Mouse (Mus musculus): ENCODE measurements around the gene Chst5. TPM values are rescaled to one million over a fixed set of nuclear protein-coding genes. Genes with fewer than 3 reads are reported as not detected.
"Not testable (repeated sequence)": the region's sequence is repeated elsewhere in the genome, so short reads cannot be mapped to it uniquely, and the experiment has no call there.

The Chst5 gene
- polyA plus RNA-seq, 1 experiment from 2014 or later, result 4.0 TPM

DNA sequence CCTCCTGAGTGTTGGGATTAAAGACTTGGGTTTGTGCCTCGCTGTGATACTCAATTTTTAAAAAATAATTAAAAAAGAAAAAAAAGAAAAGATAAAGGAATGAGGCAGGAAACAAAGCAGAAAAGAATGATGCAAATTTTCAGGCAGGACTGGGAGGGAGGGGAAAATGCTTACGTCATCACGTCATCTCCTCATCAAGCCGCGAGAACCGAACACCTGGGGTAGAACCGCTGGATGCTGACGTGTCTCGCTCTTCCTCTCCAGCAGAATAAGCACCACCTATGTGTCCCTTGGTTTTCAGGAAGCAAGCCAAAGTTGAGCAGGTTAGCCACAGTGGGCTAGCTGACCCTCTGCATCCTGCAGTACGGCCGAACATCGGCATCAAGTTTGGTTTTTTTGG is 54.3 kb downstream of the Chst5 start:
- H3K9me3 ChIP-seq, result no peaks in the 10 kb centered on the region
- no peaks in the 10 kb centered on the region for H3K36me3 ChIP-seq (replicated peaks)
- H3K4me2 ChIP-seq, result no peak overlapping the region
- H3K27ac ChIP-seq, result no peak overlapping the region
- H3K27me3 ChIP-seq (replicated peaks), result no peaks in the 10 kb centered on the region
- no peak overlapping the region for H3K9ac ChIP-seq
- 89% methylated on average over 12 of the region's 12 CpGs for WGBS
- no peak overlapping the region for H3K4me3 ChIP-seq
- ATAC-seq (replicated peaks), result no peak
- peaks cover 18% of the 10 kb centered on the region for H3K4me1 ChIP-seq

GRCm38 (mm10) chr8:111853861-111854501 is 56.3 kb downstream of the Chst5 start, which contains the start of gene Cfdp1:
TSS of gene Cfdp1 (minus strand) at chr8:111854291.
- Histone ChIP-seq H3K4me3 (peak within 1 kb of the TSS; percentile 100), H3K36me3 (replicated peaks) (no peaks in the 10 kb centered on the region), H3K27ac (peak within 1 kb of the TSS; percentile 78), H3K4me2 (peak within 1 kb of the TSS; percentile 86), H3K9ac (peak within 1 kb of the TSS; percentile 87), H3K27me3 (replicated peaks) (no peaks in the 10 kb centered on the region), H3K9me3 (no peaks in the 10 kb centered on the region), H3K4me1 (peaks cover 19% of the 10 kb centered on the region)
- ATAC-seq (replicated peaks), result peak; percentile 100
- WGBS, result under 1% methylated on average over 53 of the region's 53 CpGs

DNA sequence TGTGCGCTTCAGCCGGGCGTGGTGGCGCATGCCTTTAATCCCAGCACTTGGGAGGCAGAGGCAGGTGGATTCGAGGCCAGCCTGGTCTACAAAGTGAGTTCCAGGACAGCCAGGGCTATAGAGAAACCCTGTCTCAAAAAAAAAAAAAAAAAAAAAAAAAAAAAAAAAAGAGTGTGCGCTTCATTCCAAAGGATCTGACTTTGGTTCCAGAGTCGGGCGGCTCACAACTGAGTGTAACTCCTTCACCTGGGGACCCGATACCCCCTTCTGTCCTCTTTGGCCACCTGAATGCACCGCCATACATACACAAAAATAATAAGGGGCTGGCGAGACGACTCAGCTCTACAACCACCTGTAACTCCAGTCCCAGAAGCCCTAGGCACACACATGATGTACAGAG is 57.0 kb downstream of the Chst5 start:
- ATAC-seq (replicated peaks), result not testable (repeated sequence)

DNA sequence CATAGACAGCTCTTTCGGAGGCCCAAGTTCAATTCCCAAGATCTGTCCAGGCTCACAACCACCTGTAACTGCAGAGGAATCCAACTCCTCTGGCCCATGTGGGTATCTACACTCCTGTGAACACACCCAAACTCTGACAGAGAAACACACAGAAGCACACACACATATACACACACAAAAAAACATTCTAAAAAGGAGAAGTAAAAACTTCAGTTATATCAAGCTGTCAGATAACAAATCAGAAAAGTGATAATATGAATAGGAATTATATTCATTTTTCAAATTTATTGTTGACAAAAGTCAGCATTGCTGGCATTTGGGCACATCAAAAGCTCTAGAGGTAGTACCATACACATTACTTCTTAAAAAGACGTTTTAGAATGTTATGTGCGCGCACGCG is 63.5 kb downstream of the Chst5 start:
- 0 out of 2 replicates have a peak, but pooled peaks cover 6% of the 10 kb centered on the region for H3K4me1 ChIP-seq
- no peak overlapping the region for H3K4me2 ChIP-seq
- no peak overlapping the region for H3K27ac ChIP-seq
- no peaks in the 10 kb centered on the region for H3K27me3 ChIP-seq (replicated peaks)
- H3K4me3 ChIP-seq, result no peak overlapping the region
- WGBS, result 95% methylated on average over 6 of the region's 6 CpGs
- H3K9me3 ChIP-seq, result no peaks in the 10 kb centered on the region
- ATAC-seq (replicated peaks), result no peak
- peaks cover 5% of the 10 kb centered on the region; the same call in 1 of the 2 replicates for H3K36me3 ChIP-seq (replicated peaks)
- H3K9ac ChIP-seq, result no peak overlapping the region

More for the DNA sequence above, 57.0 kb downstream of the Chst5 start:
- not testable (repeated sequence) for H3K27ac ChIP-seq; H3K27me3 ChIP-seq (replicated peaks); H3K36me3 ChIP-seq (replicated peaks); H3K9me3 ChIP-seq
- Histone ChIP-seq H3K4me3 (peak overlapping the region; percentile 100), H3K4me1 (peaks cover 19% of the 10 kb centered on the region), H3K9ac (peak overlapping the region; percentile 87; the same call in 1 of the 2 replicates), H3K4me2 (peak overlapping the region; percentile 86)
- WGBS, result 63% methylated on average over 12 of the region's 12 CpGs

Other genes starting within 250 kb of the Chst5 start
- 2.5 TPM in 1 of 2 replicates, not detected in the other for gene Ctrb1, start 219.4 kb downstream of the Chst5 start, polyA plus RNA-seq (2015; fragmentation: Nextera tagmentation; extraction: Ambion mirVana)
- gene Bcar1, start 166.6 kb downstream of the Chst5 start, polyA plus RNA-seq (2015; fragmentation: Nextera tagmentation; extraction: Ambion mirVana), result 51.9 and 55.8 TPM in 2 replicates
- 210 and 216 TPM in 2 replicates for gene Cfdp1, start 56.2 kb downstream of the Chst5 start, polyA plus RNA-seq (2015; fragmentation: Nextera tagmentation; extraction: Ambion mirVana)
- 3.7 and 3.8 TPM in 2 replicates for gene Tmem170, start 33.7 kb downstream of the Chst5 start, polyA plus RNA-seq (2015; fragmentation: Nextera tagmentation; extraction: Ambion mirVana)
- 20.4 and 20.5 TPM in 2 replicates for gene Tmem231, start 23.4 kb upstream of the Chst5 start, polyA plus RNA-seq (2015; fragmentation: Nextera tagmentation; extraction: Ambion mirVana)
- 430 and 438 TPM in 2 replicates for gene Gabarapl2, start 30.3 kb upstream of the Chst5 start, polyA plus RNA-seq (2015; fragmentation: Nextera tagmentation; extraction: Ambion mirVana)
- gene Adat1, start 81.9 kb upstream of the Chst5 start, polyA plus RNA-seq (2015; fragmentation: Nextera tagmentation; extraction: Ambion mirVana), result 8.7 and 8.9 TPM in 2 replicates
- 157 TPM in 2 replicates for gene Kars, start 100.9 kb upstream of the Chst5 start, polyA plus RNA-seq (2015; fragmentation: Nextera tagmentation; extraction: Ambion mirVana)
- gene Terf2ip, start 101.0 kb upstream of the Chst5 start, polyA plus RNA-seq (2015; fragmentation: Nextera tagmentation; extraction: Ambion mirVana), result 70.0 and 72.1 TPM in 2 replicates
- gene Gm6793, start 104.6 kb upstream of the Chst5 start, polyA plus RNA-seq (2015; fragmentation: Nextera tagmentation; extraction: Ambion mirVana), result 1.0 and 1.4 TPM in 2 replicates